Mouse (Mus musculus): ENCODE measurements around the gene Dnajc5. TPM values are rescaled to one million over a fixed set of nuclear protein-coding genes. Genes with fewer than 3 reads are reported as not detected.
"Not testable (repeated sequence)": the region's sequence is repeated elsewhere in the genome, so short reads cannot be mapped to it uniquely, and the experiment has no call there.

The Dnajc5 gene
- polyA plus RNA-seq, 1 experiment from 2014 or later, result 140 TPM

DNA sequence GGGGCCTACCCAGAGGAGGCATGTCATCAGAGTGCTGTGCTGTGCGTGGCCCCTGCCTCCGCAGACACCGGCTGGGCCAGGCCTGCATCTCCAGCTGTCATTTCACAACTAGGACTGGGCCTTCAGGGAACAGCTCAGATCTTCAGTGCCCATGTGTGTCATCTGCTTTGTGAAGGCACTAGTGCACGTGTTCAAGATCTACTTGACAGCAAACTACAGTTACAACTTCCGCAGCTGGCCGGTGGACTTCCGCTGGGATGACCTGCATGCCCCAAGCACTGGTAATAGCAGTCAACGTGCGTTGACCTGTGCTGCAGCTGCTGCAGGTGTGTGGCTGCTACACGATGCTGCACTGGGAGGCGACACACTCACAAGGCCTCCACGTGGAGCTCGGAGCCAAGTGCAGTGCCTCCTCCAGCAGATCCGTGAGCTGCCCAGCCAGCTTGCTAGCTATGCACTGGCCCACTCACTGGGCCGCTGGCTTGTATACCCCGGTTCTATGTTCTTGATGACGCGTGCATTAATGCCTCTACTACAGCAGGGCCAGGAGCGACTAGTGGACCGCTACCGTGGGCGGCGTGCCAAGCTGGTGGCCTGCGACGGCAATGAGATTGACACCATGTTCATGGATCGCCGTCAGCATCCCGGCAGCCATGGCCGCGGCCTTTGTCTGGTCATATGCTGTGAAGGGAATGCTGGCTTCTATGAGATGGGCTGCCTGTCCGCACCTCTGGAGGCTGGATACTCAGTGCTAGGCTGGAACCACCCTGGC lies 26.9 kb upstream of the Dnajc5 start, which contains the start of gene Abhd16b:
TSS of gene Abhd16b (plus strand) at position 51 of the 772 bp plus-strand sequence.
- Histone ChIP-seq H3K9ac (no peak within 1 kb of the TSS), H3K27me3 (no peaks in the 10 kb centered on the region), H3K4me2 (no peak within 1 kb of the TSS), H3K27ac (no peak within 1 kb of the TSS), H3K4me1 (peaks cover 17% of the 10 kb centered on the region), H3K36me3 (ENCODE audit: poor library complexity, severe bottlenecking) (no peaks in the 10 kb centered on the region), H3K9me3 (replicated peaks) (no peaks in the 10 kb centered on the region), H3K4me3 (no peak within 1 kb of the TSS)
- ATAC-seq, result no peak
- 86% methylated on average over 31 of the region's 31 CpGs for WGBS

DNA sequence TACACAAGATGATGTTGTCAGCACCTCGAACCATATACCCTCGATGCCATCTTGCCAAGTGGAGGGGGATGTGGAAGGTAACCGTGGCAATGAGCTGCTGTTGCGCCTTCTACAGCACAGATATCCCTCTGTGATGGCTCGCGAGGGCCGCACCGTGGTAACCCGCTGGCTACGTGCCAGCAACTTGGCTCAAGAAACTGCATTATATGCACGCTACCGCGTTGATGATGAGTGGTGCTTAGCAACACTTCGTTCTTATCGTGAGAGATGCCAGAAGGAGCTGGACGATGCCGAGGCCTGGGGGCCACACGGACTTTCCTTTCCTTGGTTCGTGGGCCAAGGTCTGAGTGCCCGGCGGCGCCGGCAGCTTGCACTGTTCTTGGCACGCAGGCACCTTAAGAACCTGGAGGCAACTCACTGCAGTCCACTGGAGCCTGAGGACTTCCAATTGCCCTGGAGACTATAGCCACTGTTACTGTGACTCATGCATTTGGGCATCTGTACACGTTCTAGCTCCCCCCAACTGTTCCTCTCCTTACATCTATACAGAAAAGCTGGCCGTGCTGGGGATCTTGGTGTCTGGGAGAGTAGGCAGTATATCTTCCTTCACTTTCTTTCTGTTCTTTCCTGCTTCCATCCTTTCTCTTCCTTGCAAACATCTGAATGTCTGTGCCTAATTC lies 25.9 kb upstream of the Dnajc5 start:
- H3K36me3 ChIP-seq (ENCODE audit: poor library complexity, severe bottlenecking), result 0 out of 2 replicates have a peak, but pooled peaks cover under 1% of the 10 kb centered on the region
- H3K27ac ChIP-seq, result no peak overlapping the region
- H3K9ac ChIP-seq, result no peak overlapping the region
- no peak for ATAC-seq
- H3K4me2 ChIP-seq, result no peak overlapping the region
- no peak overlapping the region for H3K4me3 ChIP-seq
- H3K9me3 ChIP-seq (replicated peaks), result no peaks in the 10 kb centered on the region
- 72% methylated on average over 26 of the region's 26 CpGs for WGBS
- peaks cover 22% of the 10 kb centered on the region for H3K4me1 ChIP-seq
- H3K27me3 ChIP-seq, result no peaks in the 10 kb centered on the region

DNA sequence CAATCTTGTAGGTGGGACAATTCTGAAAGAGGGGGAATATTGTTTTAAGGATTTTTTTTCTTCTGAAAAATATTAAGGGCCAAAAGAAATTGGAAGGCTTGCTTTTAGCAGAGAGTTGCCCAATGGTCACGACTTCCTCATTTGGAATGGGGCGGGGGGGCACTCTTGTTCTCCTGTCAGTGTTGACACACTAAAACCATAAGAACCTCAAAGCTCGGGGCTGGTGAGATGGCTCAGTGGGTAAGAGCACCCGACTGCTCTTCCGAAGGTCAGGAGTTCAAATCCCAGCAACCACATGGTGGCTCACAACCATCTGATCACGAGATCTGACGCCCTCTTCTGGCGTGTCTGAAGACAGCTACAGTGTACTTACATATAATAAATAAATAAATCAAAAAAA lies 24.4 kb upstream of the Dnajc5 start:
- Histone ChIP-seq H3K36me3 (ENCODE audit: poor library complexity, severe bottlenecking) (peaks cover 14% of the 10 kb centered on the region), H3K4me2 (peak overlapping the region; percentile 96), H3K4me1 (peaks cover 22% of the 10 kb centered on the region)
- H3K4me3 ChIP-seq; H3K27me3 ChIP-seq; H3K9me3 ChIP-seq (replicated peaks); H3K9ac ChIP-seq; ATAC-seq; H3K27ac ChIP-seq: not testable (repeated sequence)
- 67% methylated on average over 8 of the region's 8 CpGs for WGBS

GRCm38 (mm10) chr2:181496281-181496680 lies 24.0 kb upstream of the Dnajc5 start:
- peak overlapping the region; percentile 90 for H3K4me3 ChIP-seq
- H3K4me2 ChIP-seq, result peak overlapping the region; percentile 96
- ATAC-seq, result peak; percentile 46
- no peaks in the 10 kb centered on the region for H3K27me3 ChIP-seq
- H3K36me3 ChIP-seq (ENCODE audit: poor library complexity, severe bottlenecking), result peaks cover 18% of the 10 kb centered on the region
- H3K27ac ChIP-seq, result peak overlapping the region; percentile 66
- H3K9ac ChIP-seq, result peak overlapping the region; percentile 61
- H3K9me3 ChIP-seq (replicated peaks), result no peaks in the 10 kb centered on the region
- 13% methylated on average over 8 of the region's 8 CpGs for WGBS
- H3K4me1 ChIP-seq, result peaks cover 22% of the 10 kb centered on the region

GRCm38 (mm10) chr2:181496831-181497547 lies 23.3 kb upstream of the Dnajc5 start, which contains the start of gene Tpd52l2:
Gene Tpd52l2, plus strand, starts transcription at chr2:181497142.
- Histone ChIP-seq H3K9me3 (replicated peaks) (no peaks in the 10 kb centered on the region), H3K27me3 (no peaks in the 10 kb centered on the region), H3K4me2 (peak within 1 kb of the TSS; percentile 96), H3K27ac (peak within 1 kb of the TSS; percentile 85), H3K9ac (peak within 1 kb of the TSS; percentile 90), H3K4me1 (peaks cover 22% of the 10 kb centered on the region), H3K4me3 (peak within 1 kb of the TSS; percentile 90), H3K36me3 (ENCODE audit: poor library complexity, severe bottlenecking) (peaks cover 25% of the 10 kb centered on the region)
- peak; percentile 99 for ATAC-seq
- under 1% methylated on average over 46 of the region's 46 CpGs for WGBS

GRCm38 (mm10) chr2:181497548-181497875 lies 22.8 kb upstream of the Dnajc5 start:
- ATAC-seq, result peak; percentile 31
- Histone ChIP-seq H3K9me3 (replicated peaks) (no peaks in the 10 kb centered on the region), H3K36me3 (ENCODE audit: poor library complexity, severe bottlenecking) (peaks cover 31% of the 10 kb centered on the region), H3K27me3 (no peaks in the 10 kb centered on the region), H3K4me2 (peak overlapping the region; percentile 96), H3K4me1 (peaks cover 22% of the 10 kb centered on the region), H3K4me3 (peak overlapping the region; percentile 90), H3K27ac (peak overlapping the region; percentile 85), H3K9ac (peak overlapping the region; percentile 90)
- under 1% methylated on average over 12 of the region's 12 CpGs for WGBS

DNA sequence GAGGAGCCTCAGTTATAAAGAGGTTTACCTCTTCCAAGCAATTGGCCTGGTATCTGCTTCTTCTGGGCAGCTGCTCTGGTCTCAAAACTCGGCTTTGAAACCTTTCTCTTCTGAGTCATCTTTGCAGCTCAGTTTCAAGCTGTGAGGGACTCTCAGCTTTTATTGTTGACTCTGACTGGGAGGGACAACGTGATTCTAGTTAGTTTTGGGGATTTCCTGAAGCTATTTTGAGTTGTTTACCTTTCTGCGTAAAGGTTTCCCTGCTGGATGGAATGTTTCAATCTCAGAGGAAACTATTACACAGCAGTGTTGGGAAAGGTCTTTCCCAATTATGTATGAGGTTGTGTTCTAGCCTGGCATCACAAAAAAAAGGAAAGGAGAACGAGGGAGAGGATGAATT lies 21.6 kb upstream of the Dnajc5 start:
- Histone ChIP-seq H3K4me2 (no peak overlapping the region), H3K4me1 (peaks cover 22% of the 10 kb centered on the region), H3K36me3 (ENCODE audit: poor library complexity, severe bottlenecking) (peaks cover 42% of the 10 kb centered on the region), H3K27ac (no peak overlapping the region), H3K27me3 (no peaks in the 10 kb centered on the region), H3K4me3 (no peak overlapping the region), H3K9me3 (replicated peaks) (no peaks in the 10 kb centered on the region), H3K9ac (0 out of 2 replicates have a peak overlapping the region, but pooled peaks have one; percentile 12)
- no peak for ATAC-seq
- 77% methylated on average over 4 of the region's 4 CpGs for WGBS

DNA sequence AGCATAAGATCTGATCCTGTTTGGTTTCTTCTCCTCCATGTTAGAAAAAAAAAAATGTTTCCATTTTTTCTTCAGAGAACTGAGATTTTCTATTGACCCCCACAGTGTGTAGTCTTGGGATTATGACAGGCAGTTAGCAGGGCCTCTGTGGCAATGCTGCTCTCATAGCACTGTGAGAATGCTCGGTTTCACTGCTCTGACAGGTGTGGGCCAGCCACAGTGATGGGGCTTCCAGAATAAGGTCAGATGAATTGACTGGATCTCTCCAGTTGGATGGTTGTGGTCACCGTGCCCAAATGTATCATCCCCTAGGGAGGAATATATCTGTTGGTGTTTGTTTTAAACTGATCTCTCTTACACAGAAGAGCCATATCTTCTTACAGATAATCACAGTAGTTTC lies 11.1 kb upstream of the Dnajc5 start:
- Histone ChIP-seq H3K9me3 (replicated peaks) (no peaks in the 10 kb centered on the region), H3K36me3 (ENCODE audit: poor library complexity, severe bottlenecking) (peaks cover 93% of the 10 kb centered on the region), H3K9ac (no peak overlapping the region), H3K27ac (no peak overlapping the region), H3K4me3 (no peak overlapping the region), H3K4me1 (no peaks in the 10 kb centered on the region), H3K27me3 (no peaks in the 10 kb centered on the region), H3K4me2 (no peak overlapping the region)
- 89% methylated on average over 2 of the region's 2 CpGs for whole genome bisulfite sequencing
- no peak for ATAC-seq

GRCm38 (mm10) chr2:181511231-181511630 lies 9.1 kb upstream of the Dnajc5 start:
- H3K9ac ChIP-seq, result no peak overlapping the region
- WGBS, result 93% methylated on average over 8 of the region's 8 CpGs
- no peak overlapping the region for H3K27ac ChIP-seq
- no peaks in the 10 kb centered on the region for H3K27me3 ChIP-seq
- H3K4me3 ChIP-seq, result no peak overlapping the region
- no peaks in the 10 kb centered on the region for H3K9me3 ChIP-seq (replicated peaks)
- no peak for ATAC-seq
- peaks cover 90% of the 10 kb centered on the region for H3K36me3 ChIP-seq (ENCODE audit: poor library complexity, severe bottlenecking)
- H3K4me2 ChIP-seq, result no peak overlapping the region
- H3K4me1 ChIP-seq, result no peaks in the 10 kb centered on the region

- no peak for ATAC-seq
- H3K9ac ChIP-seq, result peak overlapping the region; percentile 96
- peak overlapping the region; percentile 96 for H3K27ac ChIP-seq
Measured at GRCm38 (mm10) chr2:181519201-181519600, 1.1 kb upstream of the Dnajc5 start.

GRCm38 (mm10) chr2:181520936-181521227 lies 597 bp downstream of the Dnajc5 start:
- no peaks in the 10 kb centered on the region for H3K9me3 ChIP-seq (replicated peaks)
- H3K4me1 ChIP-seq, result peaks cover 37% of the 10 kb centered on the region
- peak overlapping the region; percentile 96 for H3K27ac ChIP-seq
- peak overlapping the region; percentile 96 for H3K9ac ChIP-seq
- peak overlapping the region; percentile 92 for H3K4me3 ChIP-seq
- H3K4me2 ChIP-seq, result peak overlapping the region; percentile 72
- no peaks in the 10 kb centered on the region for H3K27me3 ChIP-seq
- peaks cover 26% of the 10 kb centered on the region for H3K36me3 ChIP-seq (ENCODE audit: poor library complexity, severe bottlenecking)
- no peak for ATAC-seq
- under 1% methylated on average over 17 of the region's 17 CpGs for WGBS

More at GRCm38 (mm10) chr2:181519201-181519600, 1.1 kb upstream of the Dnajc5 start:
- WGBS, result 85% methylated on average over 3 of the region's 3 CpGs
- peak overlapping the region; percentile 72 for H3K4me2 ChIP-seq
- no peaks in the 10 kb centered on the region for H3K27me3 ChIP-seq
- peaks cover 39% of the 10 kb centered on the region for H3K36me3 ChIP-seq (ENCODE audit: poor library complexity, severe bottlenecking)
- H3K4me1 ChIP-seq, result peaks cover 31% of the 10 kb centered on the region
- no peaks in the 10 kb centered on the region for H3K9me3 ChIP-seq (replicated peaks)
- peak overlapping the region; percentile 92 for H3K4me3 ChIP-seq

DNA sequence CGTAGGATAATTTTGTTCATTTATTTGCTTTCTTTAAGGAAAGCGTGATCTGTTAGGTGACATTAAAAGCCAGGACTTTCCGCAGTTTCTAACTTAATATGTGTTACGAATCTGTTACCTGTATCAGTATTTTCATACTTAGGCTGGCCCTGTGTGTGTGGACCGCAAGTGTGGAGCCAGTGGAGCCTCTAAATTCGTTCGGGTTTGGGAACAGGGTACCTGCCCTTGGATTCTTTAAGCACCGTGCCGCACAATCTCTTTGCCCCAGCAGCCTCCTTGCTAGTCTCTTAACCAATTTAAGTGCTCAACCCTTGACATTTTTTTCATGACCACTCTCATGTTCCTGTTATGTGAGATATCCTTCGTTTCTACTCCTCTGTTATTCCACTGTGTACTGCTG lies 1.2 kb downstream of the Dnajc5 start:
- 63% methylated on average over 10 of the region's 10 CpGs for WGBS
- Histone ChIP-seq H3K27ac (no peak overlapping the region), H3K27me3 (no peaks in the 10 kb centered on the region), H3K4me3 (peak overlapping the region; percentile 92), H3K4me1 (peaks cover 37% of the 10 kb centered on the region), H3K4me2 (peak overlapping the region; percentile 72), H3K9me3 (replicated peaks) (no peaks in the 10 kb centered on the region), H3K36me3 (ENCODE audit: poor library complexity, severe bottlenecking) (peaks cover 20% of the 10 kb centered on the region), H3K9ac (peak overlapping the region; percentile 96)
- no peak for ATAC-seq

Measured in forebrain, embryonic 13.5 days (tissue).